Mouse (Mus musculus): ENCODE data around the gene Adam23. TPM values are rescaled to one million over a fixed set of nuclear protein-coding genes. Genes with fewer than 3 reads are reported as not detected.

Adam23 gene
- polyA plus RNA-seq, 1 experiment from 2014 or later = 0.91 TPM

DNA sequence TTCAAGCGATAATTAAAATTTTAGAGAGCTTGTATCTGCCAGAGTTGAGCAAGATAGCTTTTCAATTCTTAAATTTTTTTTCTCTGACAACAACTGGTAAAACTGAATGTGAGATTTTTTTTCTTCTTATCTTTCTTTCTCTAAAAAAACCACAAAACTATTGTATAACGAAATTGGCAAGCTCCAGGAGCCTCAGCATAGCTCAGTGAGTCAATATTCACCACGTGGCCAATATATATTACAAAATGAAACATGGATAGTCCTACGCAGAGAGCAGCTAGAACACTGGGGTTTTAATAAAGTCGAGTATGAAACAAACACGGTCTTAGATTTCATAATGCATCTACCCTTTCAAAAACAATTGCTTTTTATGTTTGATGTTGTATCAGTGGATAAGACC, 194.2 kb downstream of the Adam23 start:
- Histone ChIP-seq H3K4me3 (ENCODE audit: low read depth, low read length) (no peak overlapping the region), H3K4me1 (ENCODE audit: control insufficient read depth, low read depth, low read length) (no peaks in the 10 kb centered on the region), H3K4me2 (ENCODE audit: low read depth, low read length) (no peak overlapping the region), H3K9ac (ENCODE audit: low read depth, low read length) (no peak overlapping the region), H3K36me3 (ENCODE audit: control insufficient read depth, insufficient read depth) (no peaks in the 10 kb centered on the region), H3K9me3 (replicated peaks; ENCODE audit: control insufficient read depth, low read length) (no peaks in the 10 kb centered on the region), H3K27ac (ENCODE audit: low read length) (no peak overlapping the region), H3K27me3 (ENCODE audit: control insufficient read depth, insufficient read depth, low read depth, low read length) (no peaks in the 10 kb centered on the region)
- WGBS (ENCODE audit: insufficient replicate concordance) = 49% methylated on average over 6 of the region's 6 CpGs
- ATAC-seq (ENCODE audit: low read depth) = no peak

Other genes starting within 250 kb of the Adam23 start
- 0.04 TPM in 1 of 2 replicates, not detected in the other for gene Gpr1, start 231.3 kb upstream of the Adam23 start, polyA plus RNA-seq (2015; fragmentation: Nextera tagmentation; extraction: Ambion mirVana)
- 0.44 and 0.77 TPM in 2 replicates for gene Zdbf2, start 172.6 kb upstream of the Adam23 start, polyA plus RNA-seq (2015; fragmentation: Nextera tagmentation; extraction: Ambion mirVana)
- gene Gm39653, start 170.1 kb downstream of the Adam23 start, polyA plus RNA-seq (2015; fragmentation: Nextera tagmentation; extraction: Ambion mirVana) = not detected in 2 replicates
- gene Dytn, start 241.0 kb downstream of the Adam23 start, polyA plus RNA-seq (2015; fragmentation: Nextera tagmentation; extraction: Ambion mirVana) = not detected in 2 replicates

Measured in liver, embryonic 16.5 days (tissue).